Mouse (Mus musculus) cortical plate, adult 2 months (tissue): ENCODE results near the gene Stox2. TPM values are rescaled to one million over a fixed set of nuclear protein-coding genes. Genes with fewer than 3 reads are reported as not detected.

Experiments used
- H3K27ac ChIP-seq: fragments of 200-500 bp; 2 replicates; pipeline ENCODE4 v1.5.1; 2012; ENCODE audit warnings: low read length, control low read depth, inconsistent platforms; ENCODE audit not compliant: insufficient read depth
- H3K4me1 ChIP-seq: fragments of 200-500 bp; 2 replicates; pipeline ENCODE4 v1.6.1; 2011; ENCODE audit warnings: low read length; ENCODE audit not compliant: control insufficient read depth, insufficient read depth
- H3K4me3 ChIP-seq: fragments of 200-500 bp; 2 replicates; pipeline ENCODE4 v1.5.1; 2011; ENCODE audit warnings: mild to moderate bottlenecking, low read length, control low read depth; ENCODE audit not compliant: insufficient read depth
- CTCF ChIP-seq: fragments of 200-500 bp; IDR thresholded peaks from 2 replicates; pipeline ENCODE4 v1.5.1; 2011; ENCODE audit warnings: mild to moderate bottlenecking, control low read depth, low read length; ENCODE audit not compliant: insufficient read depth; ENCODE audit errors: extremely low read depth
- POLR2A ChIP-seq: fragments of 200-500 bp; IDR thresholded peaks from 2 replicates; pipeline ENCODE4 v1.6.1; 2011; ENCODE audit warnings: mild to moderate bottlenecking, low read length, control low read depth; ENCODE audit not compliant: insufficient read depth; ENCODE audit errors: extremely low read depth
- polyA plus RNA-seq: library from polyadenylated mRNA; depleted of rRNA; stranded (reverse); fragments of >200 nt; gene quantifications from 2 replicates; pipeline ENCODE4 v1.2.3, GENCODE M21; 2012

Stox2 gene
- polyA plus RNA-seq, 1 experiment = 21.5 TPM

GRCm38 (mm10) chr8:47182771-47183558 is 263.2 kb downstream of the Stox2 start:
- Histone ChIP-seq H3K27ac (no peak overlapping the region), H3K4me1 (peaks cover 4% of the 10 kb centered on the region; the same call in 1 of the 2 replicates), H3K4me3 (no peak overlapping the region)
- TF ChIP-seq POLR2A (no peak), CTCF (no peak)

GRCm38 (mm10) chr8:47182292-47182691 is 263.9 kb downstream of the Stox2 start:
- peaks cover 4% of the 10 kb centered on the region; the same call in 1 of the 2 replicates for H3K4me1 ChIP-seq
- no peak overlapping the region for H3K27ac ChIP-seq
- no peak overlapping the region for H3K4me3 ChIP-seq
- TF ChIP-seq CTCF = no peak
- no peak for TF ChIP-seq POLR2A

- no peak overlapping the region for H3K27ac ChIP-seq
- no peak overlapping the region for H3K4me3 ChIP-seq
- TF ChIP-seq CTCF (no peak), POLR2A (no peak)
- peaks cover 4% of the 10 kb centered on the region; the same call in 1 of the 2 replicates for H3K4me1 ChIP-seq
Observed at GRCm38 (mm10) chr8:47181032-47181698, 265.0 kb downstream of the Stox2 start.

GRCm38 (mm10) chr8:47180181-47180580 is 266.0 kb downstream of the Stox2 start:
- Histone ChIP-seq H3K4me3 (no peak overlapping the region), H3K4me1 (peaks cover 4% of the 10 kb centered on the region; the same call in 1 of the 2 replicates), H3K27ac (no peak overlapping the region)
- TF ChIP-seq POLR2A = no peak
- TF ChIP-seq CTCF = no peak

GRCm38 (mm10) chr8:47178785-47179184 is 267.4 kb downstream of the Stox2 start:
- TF ChIP-seq POLR2A = no peak
- TF ChIP-seq CTCF = no peak
- peaks cover 4% of the 10 kb centered on the region; the same call in 1 of the 2 replicates for H3K4me1 ChIP-seq
- H3K4me3 ChIP-seq = no peak overlapping the region
- H3K27ac ChIP-seq = no peak overlapping the region

- TF ChIP-seq CTCF (no peak), POLR2A (no peak)
- Histone ChIP-seq H3K4me1 (no peaks in the 10 kb centered on the region; the same call in 1 of the 2 replicates), H3K4me3 (no peak overlapping the region), H3K27ac (no peak overlapping the region)
Observed at GRCm38 (mm10) chr8:47173823-47174222, 272.3 kb downstream of the Stox2 start.

- H3K27ac ChIP-seq = no peak overlapping the region
- no peak for TF ChIP-seq CTCF
- TF ChIP-seq POLR2A = no peak
- H3K4me1 ChIP-seq = no peaks in the 10 kb centered on the region
- H3K4me3 ChIP-seq = no peak overlapping the region
Observed at GRCm38 (mm10) chr8:47172848-47173247, 273.3 kb downstream of the Stox2 start.

GRCm38 (mm10) chr8:47160688-47161087 is 285.5 kb downstream of the Stox2 start:
- H3K4me1 ChIP-seq = peaks cover 5% of the 10 kb centered on the region
- no peak for TF ChIP-seq CTCF
- TF ChIP-seq POLR2A = no peak
- H3K4me3 ChIP-seq = no peak overlapping the region
- H3K27ac ChIP-seq = no peak overlapping the region

- H3K4me3 ChIP-seq = no peak overlapping the region
- TF ChIP-seq POLR2A (no peak), CTCF (no peak)
- no peaks in the 10 kb centered on the region for H3K4me1 ChIP-seq
- no peak overlapping the region for H3K27ac ChIP-seq
Observed at GRCm38 (mm10) chr8:47154521-47154920, 291.6 kb downstream of the Stox2 start.

GRCm38 (mm10) chr8:47145258-47145657 is 300.9 kb downstream of the Stox2 start:
- no peak overlapping the region for H3K4me3 ChIP-seq
- H3K27ac ChIP-seq = no peak overlapping the region
- TF ChIP-seq POLR2A = no peak
- no peak for TF ChIP-seq CTCF
- H3K4me1 ChIP-seq = no peaks in the 10 kb centered on the region
